Mouse (Mus musculus) heart, adult 2 months (tissue): ENCODE measurements around the gene Igfbp2.

Source experiments
- CTCF ChIP-seq: fragments of 200-600 bp; IDR thresholded peaks from 2 replicates; pipeline ENCODE4 v1.8.1; 2022; ENCODE audit warnings: antibody characterized with exemption, mild to moderate bottlenecking, moderate library complexity
- EP300 ChIP-seq: fragments of 200-500 bp; IDR thresholded peaks from 2 replicates; pipeline ENCODE4 v1.6.1; 2011; ENCODE audit warnings: low read depth, low read length, control low read depth; ENCODE audit not compliant: insufficient read depth
- POLR2A ChIP-seq: fragments of 200-500 bp; IDR thresholded peaks from 2 replicates; pipeline ENCODE4 v1.6.1; 2011; ENCODE audit warnings: mild to moderate bottlenecking, low read depth, low read length, control low read depth; ENCODE audit not compliant: insufficient read depth

- TF ChIP-seq CTCF (no peak), EP300 (no peak), POLR2A (no peak)
Observed at GRCm38 (mm10) chr1:72839356-72839755, 15.1 kb downstream of the Igfbp2 start.
